ENCODE assay signal across 8 mouse cellular contexts in the genomic region with DNA sequence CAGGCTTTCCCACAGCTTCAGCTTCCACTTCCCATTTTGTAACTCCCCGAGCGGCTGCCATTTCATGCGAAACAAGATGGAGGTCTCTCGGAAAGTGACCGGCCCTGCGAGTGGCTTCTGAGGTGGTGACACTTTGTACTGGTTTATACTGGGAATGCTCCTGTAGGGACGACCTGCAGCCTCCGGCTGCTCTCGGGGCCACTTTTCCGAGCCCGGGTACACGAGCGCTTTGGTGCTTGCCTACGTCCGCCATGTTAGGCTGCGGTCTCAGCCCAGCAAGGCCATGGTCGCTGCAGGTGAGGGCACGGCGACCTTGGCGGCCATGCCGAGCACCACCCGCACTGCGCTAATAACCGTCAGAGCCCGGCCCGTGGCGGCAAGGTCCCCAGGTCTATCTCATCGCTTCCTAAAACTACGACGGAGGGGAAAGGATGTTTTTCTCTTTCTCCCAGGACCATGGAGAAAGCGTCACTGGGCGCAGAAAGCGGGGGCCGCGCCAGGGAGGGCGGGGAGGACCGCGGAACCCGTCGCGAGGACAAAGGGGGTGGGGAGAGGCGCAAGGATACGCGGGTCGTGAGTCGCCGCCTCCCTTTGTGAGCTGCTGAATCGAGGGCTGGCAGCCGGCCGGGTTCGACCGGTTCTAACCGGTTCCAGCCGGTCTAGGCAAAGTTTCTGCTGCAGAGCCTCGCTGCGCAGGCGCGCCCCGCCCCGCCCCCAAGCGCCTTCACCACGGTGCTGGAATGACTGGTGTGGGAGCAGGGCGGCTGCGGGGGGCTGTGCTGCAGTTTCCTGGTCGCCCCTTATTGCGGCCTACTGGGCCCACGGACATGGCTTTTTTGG. TPM values are rescaled to one million over a fixed set of nuclear protein-coding genes. Genes with fewer than 3 reads are reported as not detected.
DNase-seq lines count a peak whose midpoint lies in the region; ATAC-seq and TF ChIP-seq lines count a peak whose summit lies in the region.

No protein-coding gene starts in this region.

- under 1% methylated on average over 67 of the region's 67 CpGs for WGBS in cerebellum, adult 2 months
- 2% methylated on average over 67 of the region's 67 CpGs for WGBS in forebrain, postnatal 0 days
- under 1% methylated on average over 67 of the region's 67 CpGs for WGBS in lung, embryonic 14.5 days

- peak overlapping the region; percentile 100 for H3K27ac ChIP-seq in cerebellum, adult 2 months (ENCODE audit: insufficient read depth, low read length)
- H3K27ac ChIP-seq in forebrain, postnatal 0 days (ENCODE audit: low read depth, low read length) = peak overlapping the region; percentile 100
- H3K27ac ChIP-seq in lung, embryonic 14.5 days (ENCODE audit: low read depth) = peak overlapping the region; percentile 99

- no peaks in the 10 kb centered on the region for H3K27me3 ChIP-seq in cerebellum, adult 2 months (ENCODE audit: control insufficient read depth, insufficient read depth, low read length)
- no peaks in the 10 kb centered on the region for H3K27me3 ChIP-seq in forebrain, postnatal 0 days (ENCODE audit: insufficient read depth, low read length)
- H3K27me3 ChIP-seq in lung, embryonic 14.5 days (ENCODE audit: insufficient read depth, low read length) = no peaks in the 10 kb centered on the region

- no peak for TF ChIP-seq CTCF in cerebellum, adult 2 months (IDR thresholded peaks at IDR 0.05; ENCODE audit: borderline replicate concordance, insufficient read depth, low read depth, low read length)
- TF ChIP-seq CTCF in forebrain, postnatal 0 days (IDR thresholded peaks at IDR 0.05; ENCODE audit: low read depth) = no peak
- no peak for TF ChIP-seq CTCF in lung, embryonic 14.5 days (IDR thresholded peaks at IDR 0.05; ENCODE audit: low read depth)

- ATAC-seq in forebrain, postnatal 0 days = peak; percentile 97
- peak; percentile 96 for ATAC-seq in lung, embryonic 14.5 days (ENCODE audit: insufficient read depth)
- ATAC-seq in neutrophil, adult 5-6 weeks (ENCODE audit: extremely low read depth, insufficient number of reproducible peaks, low FRiP score, poor library complexity, severe bottlenecking) = peak; percentile 69

- H3K9ac ChIP-seq in forebrain, postnatal 0 days = peak overlapping the region; percentile 97
- H3K9ac ChIP-seq in lung, embryonic 14.5 days = peak overlapping the region; percentile 88

- peak; percentile 67 for TF ChIP-seq POLR2A in cerebellum, adult 2 months (IDR thresholded peaks at IDR 0.05; ENCODE audit: borderline replicate concordance, insufficient read depth, low read length)

- H3K9me3 ChIP-seq in forebrain, postnatal 0 days (ENCODE audit: low read length) = no peaks in the 10 kb centered on the region
- no peaks in the 10 kb centered on the region for H3K9me3 ChIP-seq in lung, embryonic 14.5 days (ENCODE audit: low read depth, low read length)

- H3K4me1 ChIP-seq in cerebellum, adult 2 months (ENCODE audit: control insufficient read depth, insufficient read depth, low read length) = peaks cover 8% of the 10 kb centered on the region
- peaks cover 16% of the 10 kb centered on the region for H3K4me1 ChIP-seq in forebrain, postnatal 0 days (ENCODE audit: insufficient read depth)
- peaks cover 30% of the 10 kb centered on the region for H3K4me1 ChIP-seq in lung, embryonic 14.5 days (ENCODE audit: insufficient read depth)

- peak overlapping the region; percentile 98 for H3K4me2 ChIP-seq in forebrain, postnatal 0 days (ENCODE audit: low read depth)
- peak overlapping the region; percentile 99 for H3K4me2 ChIP-seq in lung, embryonic 14.5 days

- H3K4me3 ChIP-seq in cerebellum, adult 2 months (replicated peaks; ENCODE audit: insufficient read depth, low read depth, low read length) = peak overlapping the region; percentile 75
- peak overlapping the region; percentile 86 for H3K4me3 ChIP-seq in forebrain, postnatal 0 days (ENCODE audit: low read depth, low read length)
- peak overlapping the region; percentile 86 for H3K4me3 ChIP-seq in lung, embryonic 14.5 days (ENCODE audit: low read depth, low read length)

- no peaks in the 10 kb centered on the region for H3K36me3 ChIP-seq in forebrain, postnatal 0 days (ENCODE audit: insufficient read depth)
- peaks cover 24% of the 10 kb centered on the region for H3K36me3 ChIP-seq in lung, embryonic 14.5 days (ENCODE audit: insufficient read depth)

- peak; percentile 90 for DNase-seq in MEL-GATA-1-ER (ENCODE audit: extremely low read depth, low read depth)
- peak; percentile 99 for DNase-seq in cerebellum, adult 2 months
- peak; percentile 100 for DNase-seq in forebrain, postnatal 0 days
- DNase-seq in heart, postnatal 4 days = peak; percentile 100
- peak; percentile 96 to 100 for DNase-seq in layer of hippocampus, adult 8-10 months (ENCODE audit: low spot score in 2 of 2)
- DNase-seq in lung, embryonic 14.5 days = peak; percentile 100
- peak; percentile 98 for DNase-seq in testis, postnatal 14 days (ENCODE audit: low spot score)

RNA-seq across cellular contexts. Expression of gene Scyl1, which starts 32.0 kb away (rescaled TPM):
- polyA plus RNA-seq in cerebellum, adult 2 months (2012; rRNA removed) = 158 and 170 TPM in 2 replicates
- total RNA-seq in forebrain, postnatal 0 days (2014; rRNA removed) = 79.8 and 98.1 TPM in 2 replicates
- 62.7 and 68.8 TPM in 2 replicates for polyA plus RNA-seq in forebrain, postnatal 0 days (2015; fragmentation: Nextera tagmentation; extraction: Ambion mirVana)
- total RNA-seq in heart, postnatal 4 days (2021) = 10 to 100 TPM; 60.6 to 69.0 TPM
- 10 to 100 TPM; 77.7 to 94.4 (median 88.1) TPM for total RNA-seq in layer of hippocampus, adult 8-10 months (2022)
- 74.8 and 84.5 TPM in 2 replicates for polyA plus RNA-seq in lung, embryonic 14.5 days (2014; fragmentation: Nextera tagmentation; extraction: Ambion mirVana)
- total RNA-seq in neutrophil, adult 5-6 weeks (2017) = 35.9 and 44.0 TPM in 2 replicates

Comparison
In these comparisons a context has a peak if more than half of its experiments do, and no peak if none do; other contexts are left out.
1. Peak in every context shown above with its lines: DNase-seq, ATAC-seq, H3K4me3 ChIP-seq and H3K27ac ChIP-seq.